Mouse (Mus musculus) embryonic facial prominence, embryonic 12.5 days (tissue): ENCODE results near the gene Atg9a. TPM values are rescaled to one million over a fixed set of nuclear protein-coding genes. Genes with fewer than 3 reads are reported as not detected.
A peak's percentile ranks its signal among the peaks of the same experiment; 100 is the strongest.

Source experiments
- ATAC-seq: fragments of 200-750 bp; cut with Nextera tagmentation; 2 replicates; pipeline ENCODE4 v1.8.0; 2017; ENCODE audit not compliant: insufficient number of reproducible peaks, insufficient read depth, low FRiP score, low TSS enrichment
- H3K27ac ChIP-seq: fragments of 300-500 bp; sonication (generic); 2 replicates; pipeline ENCODE4 v1.5.1; 2016; ENCODE audit warnings: mild to moderate bottlenecking
- H3K27me3 ChIP-seq: fragments of 300-500 bp; sonication (generic); 2 replicates; pipeline ENCODE4 v1.6.1; 2016; ENCODE audit warnings: mild to moderate bottlenecking, moderate library complexity
- H3K36me3 ChIP-seq: fragments of 300-500 bp; sonication (generic); 2 replicates; pipeline ENCODE4 v1.6.1; 2016; ENCODE audit warnings: mild to moderate bottlenecking
- H3K4me1 ChIP-seq: fragments of 300-500 bp; sonication (generic); 2 replicates; pipeline ENCODE4 v1.6.1; 2016
- H3K4me2 ChIP-seq: fragments of 300-500 bp; sonication (generic); replicated peaks from 2 replicates; pipeline ENCODE4 v1.6.1; 2016; ENCODE audit warnings: mild to moderate bottlenecking, moderate library complexity
- H3K4me3 ChIP-seq: fragments of 300-500 bp; sonication (generic); 2 replicates; pipeline ENCODE4 v1.5.1; 2016; ENCODE audit warnings: mild to moderate bottlenecking
- H3K9ac ChIP-seq: fragments of 300-500 bp; sonication (generic); 2 replicates; pipeline ENCODE4 v1.6.1; 2016; ENCODE audit warnings: mild to moderate bottlenecking, moderate library complexity
- H3K9me3 ChIP-seq: fragments of 300-500 bp; sonication (generic); 2 replicates; pipeline ENCODE4 v1.6.1; 2016; ENCODE audit warnings: mild to moderate bottlenecking, moderate library complexity
- WGBS: fragments of 180-500 bp; shearing (Covaris S2); methylation state at CpG from one replicate; pipeline ENCODE4 v1.1.7; 2016; 5-methylcytosine and 5-hydroxymethylcytosine counted together
- polyA plus RNA-seq: library from polyadenylated mRNA; unstranded; fragments of >200 nt; fragmentation: Nextera tagmentation; extraction: Ambion mirVana; gene quantifications from 2 replicates; pipeline ENCODE4 v1.2.1, GENCODE M21; 2016

The Atg9a gene
- polyA plus RNA-seq, 1 experiment from 2014 or later: 32.5 TPM

DNA sequence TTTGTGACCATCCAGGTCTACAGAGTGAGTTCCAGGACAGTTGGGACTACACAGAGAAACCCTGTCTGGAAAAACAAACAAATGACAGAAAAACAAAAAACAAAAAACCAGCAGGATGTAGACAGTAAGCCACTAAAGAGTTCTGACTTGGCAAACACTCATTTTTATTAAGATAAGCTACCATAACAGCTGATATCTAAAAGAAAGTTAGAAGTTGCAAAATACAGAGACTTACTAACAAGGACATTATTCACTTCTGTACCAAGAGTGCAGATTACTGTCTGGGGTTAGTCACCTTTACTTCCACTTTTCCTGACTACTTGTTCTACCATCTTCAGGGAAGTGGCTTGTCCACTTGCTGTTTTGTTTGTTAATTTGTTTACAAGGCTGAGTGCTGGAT lies 33.0 kb downstream of the Atg9a start:
- no peaks in the 10 kb centered on the region for H3K9me3 ChIP-seq
- no peak overlapping the region for H3K27ac ChIP-seq
- H3K9ac ChIP-seq: no peak overlapping the region
- no peak overlapping the region for H3K4me3 ChIP-seq
- ATAC-seq: no peak
- no peak overlapping the region for H3K4me2 ChIP-seq
- 0 out of 2 replicates have a peak, but pooled peaks cover 3% of the 10 kb centered on the region for H3K27me3 ChIP-seq
- no peaks in the 10 kb centered on the region for H3K4me1 ChIP-seq
- no peaks in the 10 kb centered on the region for H3K36me3 ChIP-seq

DNA sequence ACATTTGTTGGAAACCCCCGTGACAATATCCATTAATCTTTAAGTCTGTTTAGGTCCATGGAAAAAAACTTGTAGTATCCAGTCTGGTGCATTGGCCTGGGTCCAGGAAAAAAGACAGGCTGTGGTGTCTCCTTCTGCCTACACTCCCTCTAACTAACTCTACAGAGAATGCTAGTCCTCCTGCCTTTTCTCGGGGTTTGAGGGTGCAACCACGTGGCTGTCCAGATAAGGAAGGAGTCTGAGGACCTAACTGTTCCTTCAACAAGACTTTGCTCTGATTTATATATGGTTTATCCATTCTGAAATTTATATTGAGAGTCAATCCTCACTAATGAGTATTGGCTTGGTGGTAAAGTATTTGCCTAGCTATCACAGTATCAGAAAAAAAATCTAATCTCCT lies 36.2 kb downstream of the Atg9a start:
- no peak for ATAC-seq
- WGBS: 76% methylated on average over 3 of the region's 3 CpGs

DNA sequence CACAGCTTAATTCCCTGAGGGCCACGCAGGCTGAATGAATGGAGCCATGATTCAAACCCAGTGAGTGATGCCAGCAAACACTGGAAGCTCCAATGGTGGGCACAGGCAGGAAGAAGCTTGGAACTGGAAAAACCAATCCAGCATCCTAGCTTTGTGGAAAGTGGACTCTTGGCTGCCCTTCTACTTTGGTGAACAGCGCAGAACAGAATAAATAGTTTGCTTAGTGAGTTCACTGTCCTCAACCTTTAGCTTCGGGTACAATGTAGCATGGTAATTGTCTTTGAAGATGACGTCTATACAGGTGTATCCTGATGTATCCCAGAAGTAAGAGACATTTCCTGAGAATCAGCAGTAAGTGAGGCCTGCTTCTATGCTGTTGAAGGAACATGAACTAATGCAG lies 43.3 kb downstream of the Atg9a start:
- 90% methylated on average over 4 of the region's 4 CpGs for WGBS
- Histone ChIP-seq H3K27ac (no peak overlapping the region), H3K4me1 (peaks cover 3% of the 10 kb centered on the region; the same call in 1 of the 2 replicates), H3K4me3 (no peak overlapping the region), H3K36me3 (peaks cover 51% of the 10 kb centered on the region), H3K4me2 (no peak overlapping the region), H3K9me3 (no peaks in the 10 kb centered on the region), H3K27me3 (no peaks in the 10 kb centered on the region), H3K9ac (no peak overlapping the region)
- no peak for ATAC-seq

More for the DNA sequence above, 36.2 kb downstream of the Atg9a start:
- no peaks in the 10 kb centered on the region for H3K36me3 ChIP-seq
- no peak overlapping the region for H3K27ac ChIP-seq
- H3K9ac ChIP-seq: no peak overlapping the region
- no peaks in the 10 kb centered on the region for H3K4me1 ChIP-seq
- H3K9me3 ChIP-seq: no peaks in the 10 kb centered on the region
- 0 out of 2 replicates have a peak, but pooled peaks cover 3% of the 10 kb centered on the region for H3K27me3 ChIP-seq
- H3K4me3 ChIP-seq: no peak overlapping the region
- H3K4me2 ChIP-seq: no peak overlapping the region

DNA sequence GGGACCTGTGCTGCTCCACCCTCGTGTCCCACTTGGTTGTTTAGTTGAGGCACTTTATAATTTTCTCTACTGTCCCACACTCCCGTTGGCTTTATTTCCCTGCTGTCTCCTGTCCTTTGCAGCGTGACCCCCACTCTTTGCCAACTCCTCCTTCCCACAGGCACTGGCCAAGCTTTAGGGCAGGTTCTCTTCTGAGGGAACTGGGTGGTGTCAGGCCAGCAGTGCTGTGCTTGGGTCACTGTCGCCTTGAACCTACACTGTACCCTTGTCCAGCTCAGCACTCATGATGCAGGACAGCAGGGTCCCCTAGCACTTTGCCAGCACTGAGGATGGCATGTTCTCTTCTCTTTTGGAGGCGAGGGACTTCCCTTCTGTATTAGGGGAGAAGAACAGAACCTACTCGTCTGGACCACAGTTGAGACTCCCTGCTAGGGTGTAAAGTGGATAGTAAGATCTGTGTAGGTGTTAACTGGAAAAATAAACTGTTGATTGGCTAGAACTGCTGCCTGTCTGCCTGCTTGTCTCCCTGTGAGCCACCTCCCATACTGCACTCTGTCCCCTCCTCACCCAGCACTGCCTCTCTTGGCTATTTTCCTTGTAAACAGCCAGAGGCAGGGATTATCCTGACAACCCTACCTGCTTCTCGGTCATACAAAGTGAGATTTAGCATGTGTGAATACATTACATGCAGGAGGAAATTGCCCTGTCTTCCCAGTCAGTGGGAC lies 44.4 kb downstream of the Atg9a start:
- WGBS: 76% methylated on average over 7 of the region's 7 CpGs
- H3K9ac ChIP-seq: no peak overlapping the region
- H3K9me3 ChIP-seq: no peaks in the 10 kb centered on the region
- no peaks in the 10 kb centered on the region for H3K27me3 ChIP-seq
- no peak overlapping the region for H3K27ac ChIP-seq
- no peak overlapping the region for H3K4me2 ChIP-seq
- peaks cover 4% of the 10 kb centered on the region; the same call in 1 of the 2 replicates for H3K4me1 ChIP-seq
- no peak for ATAC-seq
- no peak overlapping the region for H3K4me3 ChIP-seq
- peaks cover 51% of the 10 kb centered on the region for H3K36me3 ChIP-seq

DNA sequence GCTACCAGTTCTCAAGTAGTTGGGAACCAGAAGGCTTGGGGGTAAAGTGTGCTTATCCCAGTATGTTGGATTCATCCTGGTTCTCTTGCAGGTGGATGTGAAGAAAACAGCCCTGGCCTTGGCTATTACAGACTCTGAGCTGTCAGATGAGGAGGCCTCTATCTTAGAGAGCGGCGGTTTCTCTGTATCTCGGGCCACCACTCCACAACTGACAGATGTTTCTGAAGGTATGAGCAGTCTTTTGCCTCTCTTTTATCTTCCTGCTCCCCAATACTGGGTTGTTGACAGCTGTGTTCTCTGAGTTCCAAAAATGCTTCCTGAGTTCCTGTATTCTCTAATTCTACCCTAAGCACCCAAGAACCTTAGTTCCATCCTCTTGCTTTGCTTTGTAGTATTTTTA lies 46.4 kb downstream of the Atg9a start:
- no peak overlapping the region for H3K4me2 ChIP-seq
- H3K9me3 ChIP-seq: no peaks in the 10 kb centered on the region
- no peaks in the 10 kb centered on the region for H3K27me3 ChIP-seq
- WGBS: 95% methylated on average over 3 of the region's 3 CpGs
- peaks cover 11% of the 10 kb centered on the region for H3K4me1 ChIP-seq
- H3K4me3 ChIP-seq: no peak overlapping the region
- ATAC-seq: no peak
- peaks cover 51% of the 10 kb centered on the region for H3K36me3 ChIP-seq
- H3K9ac ChIP-seq: no peak overlapping the region
- no peak overlapping the region for H3K27ac ChIP-seq

DNA sequence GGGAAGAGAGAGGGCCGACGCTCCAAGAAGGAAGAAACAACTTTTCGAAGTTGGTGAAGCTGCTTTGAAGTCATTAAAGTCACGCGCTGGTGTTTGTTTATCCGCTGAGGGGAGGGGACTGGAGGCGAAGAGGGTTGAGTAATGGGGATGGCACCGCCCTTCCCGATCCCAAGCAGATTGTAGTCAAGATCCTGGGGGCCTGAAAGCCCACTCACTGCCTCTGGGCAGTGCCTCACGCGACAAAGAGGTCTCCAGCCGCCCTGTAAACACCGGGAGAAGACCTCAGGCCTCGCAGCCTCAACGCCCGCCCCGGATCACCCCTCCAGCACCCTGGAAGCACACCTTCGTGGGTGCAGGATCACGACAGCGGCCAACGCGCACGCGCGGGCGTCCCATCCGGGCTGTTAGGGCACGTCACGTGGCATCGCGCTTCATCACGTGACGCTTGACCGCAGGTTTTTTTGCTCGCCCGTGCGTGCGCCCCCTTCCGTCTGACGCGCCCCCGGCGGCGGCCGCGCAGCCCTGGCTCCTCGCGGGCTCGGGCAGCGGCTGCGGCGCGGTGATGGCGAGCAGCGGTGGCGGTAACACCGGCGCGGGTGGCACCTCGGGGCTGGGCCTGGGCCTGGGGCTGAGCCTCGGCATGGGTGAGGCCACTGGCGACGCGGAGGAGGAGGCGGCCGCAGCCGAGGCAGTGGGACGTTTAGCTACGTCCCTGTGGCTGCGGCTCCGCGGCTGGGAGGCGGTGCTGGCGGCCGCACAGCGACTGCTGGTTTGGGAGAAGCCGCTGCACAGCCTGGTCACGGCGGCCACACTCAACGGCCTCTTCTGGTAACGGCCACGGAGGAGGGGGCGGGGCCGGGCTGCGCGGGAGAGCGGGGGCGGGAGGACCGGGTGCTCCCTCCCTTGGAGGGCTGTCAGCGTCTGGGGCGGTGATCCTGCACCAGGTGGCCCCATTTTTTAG lies 49.4 kb downstream of the Atg9a start, which contains the start of the genes Cnppd1 and Retreg2:
Cnppd1 (minus strand) TSS at position 411 of the 961 bp plus-strand sequence.
Retreg2 (plus strand) TSS at position 478 of the 961 bp plus-strand sequence.
- no peaks in the 10 kb centered on the region for H3K27me3 ChIP-seq
- peak; percentile 83 for ATAC-seq
- H3K36me3 ChIP-seq: peaks cover 54% of the 10 kb centered on the region
- peak within 1 kb of the TSS; percentile 91 for H3K4me3 ChIP-seq
- peaks cover 15% of the 10 kb centered on the region for H3K4me1 ChIP-seq
- WGBS: under 1% methylated on average over 89 of the region's 91 CpGs
- peak within 1 kb of the TSS; percentile 92 for H3K4me2 ChIP-seq
- H3K9ac ChIP-seq: peak within 1 kb of the TSS; percentile 92
- no peaks in the 10 kb centered on the region for H3K9me3 ChIP-seq
- H3K27ac ChIP-seq: peak within 1 kb of the TSS; percentile 97

DNA sequence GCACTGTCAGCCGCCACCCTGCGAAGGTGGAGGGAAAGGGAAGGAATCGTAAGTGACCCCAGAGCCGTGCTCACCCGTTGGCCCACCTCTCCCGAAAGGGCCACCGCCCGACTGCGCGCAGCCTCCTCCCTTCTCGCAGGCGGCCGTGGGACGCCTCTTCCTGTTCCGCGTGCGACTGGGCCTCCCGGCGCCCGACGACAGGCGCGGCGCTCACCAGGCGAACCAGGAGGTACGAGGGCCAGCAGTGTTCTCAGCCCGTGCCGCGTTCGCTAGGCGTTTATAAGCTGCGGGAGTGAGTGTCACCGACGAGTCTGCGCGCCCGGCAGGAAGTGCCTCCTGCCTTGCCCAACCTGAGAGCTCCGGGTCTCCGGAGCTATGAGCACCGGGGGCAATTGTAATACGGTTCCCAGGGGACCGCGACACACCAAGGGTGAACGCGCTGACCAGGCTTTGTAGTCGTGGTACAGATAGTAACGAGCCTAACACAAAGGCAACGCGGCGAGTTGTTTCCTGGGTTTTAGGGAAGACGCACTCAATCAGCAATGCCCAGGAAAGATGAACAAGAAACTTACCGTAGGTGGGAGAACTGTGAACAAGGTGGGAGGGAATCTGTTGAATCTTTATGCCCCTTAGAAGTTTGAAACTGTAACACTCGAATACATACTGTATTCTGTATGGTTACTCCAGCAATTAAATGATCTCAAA lies 50.4 kb downstream of the Atg9a start:
- H3K36me3 ChIP-seq: peaks cover 54% of the 10 kb centered on the region
- H3K4me2 ChIP-seq: peak overlapping the region; percentile 92
- peak overlapping the region; percentile 91 for H3K4me3 ChIP-seq
- H3K9ac ChIP-seq: peak overlapping the region; percentile 92
- no peaks in the 10 kb centered on the region for H3K27me3 ChIP-seq
- peaks cover 15% of the 10 kb centered on the region for H3K4me1 ChIP-seq
- ATAC-seq: no peak; the same call in 1 of the 2 replicates
- under 1% methylated on average over 53 of the region's 53 CpGs for WGBS
- no peaks in the 10 kb centered on the region for H3K9me3 ChIP-seq
- peak overlapping the region; percentile 97 for H3K27ac ChIP-seq

DNA sequence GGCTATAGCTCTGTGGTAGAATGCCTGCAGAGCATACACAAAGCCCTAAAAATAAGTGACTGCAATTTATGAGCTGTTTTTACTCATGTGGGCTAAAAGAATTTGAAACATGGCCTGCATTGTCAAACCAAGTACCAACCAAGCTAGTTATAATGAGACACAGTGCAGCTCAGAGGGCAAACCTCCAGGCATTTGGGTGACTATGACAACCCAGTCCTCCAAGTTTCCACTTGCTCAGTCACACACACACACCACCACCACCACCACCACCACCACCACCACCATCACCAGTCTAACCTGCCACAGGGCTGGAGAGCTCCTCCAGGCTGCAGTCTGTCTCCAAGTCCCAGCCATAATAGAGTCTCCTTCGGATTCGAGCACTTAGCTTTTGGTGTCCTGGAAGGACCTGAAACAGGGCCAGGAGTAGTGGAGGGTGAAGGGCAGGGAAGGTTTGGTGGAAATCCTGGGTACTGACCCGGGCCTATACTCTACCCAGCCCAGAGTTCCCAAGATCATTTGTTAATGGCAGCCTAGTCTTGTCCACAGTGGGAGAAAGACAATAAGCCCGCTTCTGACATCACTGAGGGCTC lies 51.3 kb downstream of the Atg9a start:
- H3K4me1 ChIP-seq: peaks cover 15% of the 10 kb centered on the region
- no peaks in the 10 kb centered on the region for H3K27me3 ChIP-seq
- peak overlapping the region; percentile 91 for H3K4me3 ChIP-seq
- WGBS: 61% methylated on average over 4 of the region's 4 CpGs
- peak overlapping the region; percentile 92 for H3K9ac ChIP-seq
- peak overlapping the region; percentile 92 for H3K4me2 ChIP-seq
- H3K9me3 ChIP-seq: no peaks in the 10 kb centered on the region
- H3K27ac ChIP-seq: no peak overlapping the region
- H3K36me3 ChIP-seq: peaks cover 54% of the 10 kb centered on the region
- ATAC-seq: no peak

DNA sequence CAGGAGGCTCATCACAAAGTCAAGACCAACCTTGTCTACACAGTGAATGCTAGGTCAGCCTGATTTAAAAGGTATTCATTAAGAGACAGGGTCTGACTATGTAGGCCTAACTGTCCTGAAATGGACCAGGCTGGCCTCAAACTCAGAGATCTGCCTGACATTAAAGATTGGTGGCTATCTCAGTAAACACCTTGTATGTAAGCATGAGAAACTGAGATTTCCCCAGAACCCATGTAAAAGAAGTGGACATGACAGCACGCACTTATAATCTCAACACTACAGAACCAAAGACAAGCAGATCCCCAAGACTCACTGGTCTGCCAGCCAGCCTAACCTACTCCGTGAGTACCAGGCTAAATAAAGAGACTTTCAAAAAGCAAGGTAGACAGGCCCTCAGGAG lies 53.5 kb downstream of the Atg9a start:
- no peak overlapping the region for H3K4me3 ChIP-seq
- H3K9me3 ChIP-seq: no peaks in the 10 kb centered on the region
- H3K4me1 ChIP-seq: peaks cover 11% of the 10 kb centered on the region
- no peak for ATAC-seq
- WGBS: 94% methylated on average over 2 of the region's 2 CpGs
- no peak overlapping the region for H3K4me2 ChIP-seq
- H3K9ac ChIP-seq: no peak overlapping the region
- H3K36me3 ChIP-seq: peaks cover 47% of the 10 kb centered on the region
- H3K27me3 ChIP-seq: no peaks in the 10 kb centered on the region
- H3K27ac ChIP-seq: no peak overlapping the region

DNA sequence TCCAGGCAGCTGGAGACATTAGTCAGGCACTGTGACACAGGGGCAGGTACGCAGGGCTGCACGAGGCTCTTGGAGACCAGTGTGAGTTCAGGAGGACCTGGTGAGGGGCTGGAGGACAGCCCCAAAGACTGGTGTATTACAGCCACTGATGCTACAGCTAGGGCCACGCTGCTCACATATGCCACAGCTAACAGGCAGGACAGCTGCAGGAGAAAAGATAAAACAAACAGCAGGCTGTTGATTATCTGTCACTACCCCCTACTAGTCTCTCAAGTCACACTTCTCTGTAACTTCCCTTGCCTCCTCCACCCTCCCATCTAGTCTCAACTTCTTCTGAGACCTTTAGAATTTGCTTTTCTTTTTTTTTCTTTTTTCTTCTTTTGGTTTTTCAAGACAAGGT lies 55.3 kb downstream of the Atg9a start:
- peaks cover 47% of the 10 kb centered on the region for H3K36me3 ChIP-seq
- no peak for ATAC-seq

DNA sequence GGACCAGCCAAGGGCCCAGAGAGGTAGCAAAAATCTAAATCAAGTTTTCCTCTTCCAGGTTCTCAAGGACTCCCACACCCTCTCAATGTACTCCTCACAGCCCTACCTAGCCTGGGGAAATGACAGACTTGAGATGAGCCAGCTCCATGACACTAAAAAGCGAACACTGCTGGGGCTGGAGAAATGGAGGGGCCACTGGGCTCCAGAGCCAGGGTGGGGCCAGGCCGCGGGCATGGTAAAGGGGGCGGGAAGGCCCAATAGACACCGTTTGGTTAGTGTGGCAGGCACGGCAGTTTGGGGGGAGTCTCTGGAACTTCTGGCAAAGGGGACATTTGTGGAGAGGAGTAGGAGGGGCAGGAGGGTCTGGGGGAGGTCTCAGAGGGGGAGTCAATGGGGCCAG lies 55.7 kb downstream of the Atg9a start:
- peaks cover 11% of the 10 kb centered on the region for H3K4me1 ChIP-seq
- H3K36me3 ChIP-seq: peaks cover 47% of the 10 kb centered on the region
- no peak overlapping the region for H3K4me2 ChIP-seq
- WGBS: 82% methylated on average over 6 of the region's 6 CpGs
- H3K9ac ChIP-seq: no peak overlapping the region
- no peak overlapping the region for H3K27ac ChIP-seq
- H3K27me3 ChIP-seq: no peaks in the 10 kb centered on the region
- no peaks in the 10 kb centered on the region for H3K9me3 ChIP-seq
- no peak for ATAC-seq
- H3K4me3 ChIP-seq: no peak overlapping the region

More for the DNA sequence above, 55.3 kb downstream of the Atg9a start:
- no peak overlapping the region for H3K9ac ChIP-seq
- no peaks in the 10 kb centered on the region for H3K9me3 ChIP-seq
- WGBS: 78% methylated on average over 3 of the region's 3 CpGs
- H3K4me2 ChIP-seq: no peak overlapping the region
- no peaks in the 10 kb centered on the region for H3K27me3 ChIP-seq
- H3K4me3 ChIP-seq: no peak overlapping the region
- no peak overlapping the region for H3K27ac ChIP-seq
- H3K4me1 ChIP-seq: peaks cover 11% of the 10 kb centered on the region
